Mouse (Mus musculus) spleen, adult 2 months (tissue): ENCODE data around the gene Nop9.

ENCODE experiments used
- CTCF ChIP-seq: fragments of 200-500 bp; IDR thresholded peaks from 2 replicates; pipeline ENCODE4 v1.5.1; 2011; ENCODE audit warnings: mild to moderate bottlenecking, inconsistent platforms; ENCODE audit not compliant: insufficient read depth, insufficient read length, insufficient replicate concordance; ENCODE audit errors: extremely low read depth
- POLR2A ChIP-seq: fragments of 200-500 bp; IDR thresholded peaks from 2 replicates; pipeline ENCODE4 v1.6.1; 2011; ENCODE audit warnings: low read depth, low read length, inconsistent platforms

GRCm38 (mm10) chr14:55757566-55757965, 12.1 kb downstream of the Nop9 start:
- TF ChIP-seq POLR2A = no peak
- no peak for TF ChIP-seq CTCF
